Mouse (Mus musculus) CH12.LX (cell line): Measurements from ENCODE around the gene Cfap54.

ENCODE experiments used
- CHD1 ChIP-seq: IDR thresholded peaks from 2 replicates; pipeline ENCODE4 v1.6.1; 2012; ENCODE audit warnings: low read depth, low read length, improper control_type of control experiment, inconsistent platforms
- CTCF ChIP-seq, 2 experiments: IDR thresholded peaks in 1 of 2; conservative IDR thresholded peaks in 1 of 2; 2 replicates each; pipeline ENCODE4 v1.5.1; 2011 to 2012; ENCODE audit warnings: low read depth in 2 of 2, low read length in 2 of 2, improper control_type of control experiment in 1 of 2, inconsistent platforms in 1 of 2, mild to moderate bottlenecking in 1 of 2, moderate library complexity in 1 of 2
- E2F4 ChIP-seq: IDR thresholded peaks from 2 replicates; pipeline ENCODE4 v1.6.1; 2011; ENCODE audit warnings: low read depth, low read length, improper control_type of control experiment; ENCODE audit not compliant: insufficient replicate concordance
- EP300 ChIP-seq: IDR thresholded peaks from 2 replicates; pipeline ENCODE4 v1.6.1; 2011; ENCODE audit warnings: low read length, improper control_type of control experiment
- GABPA ChIP-seq: IDR thresholded peaks from 2 replicates; pipeline ENCODE4 v1.6.1; 2012; ENCODE audit warnings: low read depth, low read length, improper control_type of control experiment, inconsistent platforms; ENCODE audit not compliant: insufficient replicate concordance
- MAX ChIP-seq: IDR thresholded peaks from 2 replicates; pipeline ENCODE4 v1.6.1; 2011; ENCODE audit warnings: low read length, improper control_type of control experiment
- MXI1 ChIP-seq: IDR thresholded peaks from 2 replicates; pipeline ENCODE4 v1.6.1; 2011; ENCODE audit warnings: mild to moderate bottlenecking, low read depth, low read length, improper control_type of control experiment
- POLR2A ChIP-seq: IDR thresholded peaks from 2 replicates; pipeline ENCODE4 v1.6.1; 2011; ENCODE audit warnings: low read depth, mild to moderate bottlenecking, improper control_type of control experiment, low read length
- POLR2AphosphoS2 ChIP-seq: IDR thresholded peaks from 2 replicates; pipeline ENCODE4 v1.6.1; 2011; ENCODE audit warnings: low read depth, low read length, improper control_type of control experiment
- ZNF384 ChIP-seq: IDR thresholded peaks from 2 replicates; pipeline ENCODE4 v1.6.1; 2012; ENCODE audit warnings: low read depth, low read length, improper control_type of control experiment, inconsistent platforms

GRCm38 (mm10) chr10:93083198-93083962, 2.0 kb upstream of the Cfap54 start:
- TF ChIP-seq CHD1 (no peak), POLR2A (no peak), ZNF384 (no peak; the same call in 1 of the 2 replicates), GABPA (no peak), E2F4 (no peak), CTCF (conservative IDR thresholded peaks at IDR 0.05 in 1 of 2, IDR thresholded peaks at IDR 0.05 in 1 of 2; ENCODE audit: low read depth in 2 of 2, low read length in 2 of 2) (no peak), EP300 (no peak; the same call in none of the 2 replicates), MXI1 (no peak), POLR2AphosphoS2 (no peak), MAX (no peak)
